Mouse (Mus musculus) myocyte (in vitro differentiated cells): ENCODE results near the gene Tpra1.

Experiments
- CEBPB ChIP-seq: IDR thresholded peaks from 2 replicates; pipeline ENCODE4 v1.6.1; 2011; ENCODE audit warnings: mild to moderate bottlenecking, moderate library complexity; ENCODE audit not compliant: poor library complexity, insufficient read depth, severe bottlenecking
- E2F4 ChIP-seq: IDR thresholded peaks from one replicate; pipeline ENCODE4 v1.6.1; 2011; ENCODE audit warnings: mild to moderate bottlenecking, control low read depth, moderate library complexity; ENCODE audit not compliant: insufficient read depth
- MAX ChIP-seq: IDR thresholded peaks from one replicate; pipeline ENCODE4 v1.6.1; 2011; ENCODE audit warnings: low read depth, mild to moderate bottlenecking, control low read depth
- MYOG ChIP-seq, 3 experiments: IDR thresholded peaks; one replicate each; pipeline ENCODE4 v1.6.1; 2011; ENCODE audit warnings: control low read depth in 2 of 3, low read depth in 2 of 3, mild to moderate bottlenecking in 2 of 3; ENCODE audit not compliant: insufficient read length in 2 of 3, control insufficient read depth in 1 of 3, insufficient read depth in 1 of 3
- POLR2A ChIP-seq: IDR thresholded peaks from one replicate; pipeline ENCODE4 v1.6.1; 2011; ENCODE audit warnings: low read depth, mild to moderate bottlenecking, control low read depth, moderate library complexity; ENCODE audit not compliant: insufficient read length
- REST ChIP-seq: IDR thresholded peaks from one replicate; pipeline ENCODE4 v1.6.1; 2011; ENCODE audit warnings: mild to moderate bottlenecking, control low read depth, moderate library complexity; ENCODE audit not compliant: insufficient read depth, insufficient read length
- SRF ChIP-seq: IDR thresholded peaks from one replicate; pipeline ENCODE4 v1.6.1; 2011; ENCODE audit warnings: low read depth; ENCODE audit not compliant: control insufficient read depth, insufficient read length
- TCF3 ChIP-seq: IDR thresholded peaks from one replicate; pipeline ENCODE4 v1.6.1; 2011; ENCODE audit warnings: low read depth, control low read depth; ENCODE audit not compliant: insufficient read length
- USF1 ChIP-seq: IDR thresholded peaks from one replicate; pipeline ENCODE4 v1.6.1; 2011; ENCODE audit warnings: low read depth, mild to moderate bottlenecking, control low read depth, moderate library complexity

GRCm38 (mm10) chr6:88936342-88937213 is 34.5 kb downstream of the Tpra1 start:
- TF ChIP-seq CEBPB, result no peak
- no peak for TF ChIP-seq MYOG (IDR thresholded peaks at IDR 0.05; ENCODE audit: control insufficient read depth in 1 of 3, insufficient read depth in 1 of 3, insufficient read length in 2 of 3, low read depth in 2 of 3)
- no peak for TF ChIP-seq POLR2A
- TF ChIP-seq TCF3, result no peak
- TF ChIP-seq E2F4, result no peak
- no peak for TF ChIP-seq MAX
- TF ChIP-seq REST, result no peak
- TF ChIP-seq SRF, result no peak
- no peak for TF ChIP-seq USF1
